Comparison of ENCODE assay signal across 26 mouse cellular contexts in the genomic region with DNA sequence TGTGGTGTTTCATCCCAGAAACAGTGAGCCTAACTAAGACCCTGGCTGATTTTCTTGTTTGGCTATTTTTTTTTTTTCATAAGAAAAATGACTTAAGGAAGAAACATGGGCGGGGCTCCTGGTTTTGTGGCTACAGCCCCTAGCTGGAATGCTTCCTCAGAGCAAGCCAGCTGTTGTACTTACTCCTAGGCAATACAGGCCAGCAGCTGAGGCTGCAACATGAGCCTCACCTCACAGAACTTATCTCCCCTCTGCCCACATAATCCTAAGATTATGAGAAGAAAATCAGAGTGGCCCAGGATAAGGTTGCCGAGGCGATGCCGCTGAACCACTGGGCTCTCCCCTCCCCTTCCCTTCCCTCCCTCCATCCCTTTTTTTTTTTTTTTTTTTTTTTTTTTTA. TPM values are rescaled to one million over a fixed set of nuclear protein-coding genes. Genes with fewer than 3 reads are reported as not detected.
A peak's percentile ranks its signal among the peaks of the same experiment; 100 is the strongest.
DNase-seq lines count a peak whose midpoint lies in the region; ATAC-seq and TF ChIP-seq lines count a peak whose summit lies in the region.
"Had no signal": no experiment of that assay in that cellular context is flagged by ENCODE, and none has a peak within 500 bp of the region (broad histone marks: within the 10 kb centered on the region; RNA-seq: fewer than 3 reads in every experiment).

No protein-coding gene starts in this region.

- no peaks in the 10 kb centered on the region for H3K36me3 ChIP-seq in forebrain, embryonic 14.5 days (ENCODE audit: control insufficient read depth, insufficient read depth, low read length)
- no peaks in the 10 kb centered on the region for H3K36me3 ChIP-seq in forebrain, embryonic 11.5 days (ENCODE audit: control insufficient read depth, insufficient read depth, low read length)
- no peaks in the 10 kb centered on the region for H3K36me3 ChIP-seq in C2C12 (ENCODE audit: control insufficient read depth, insufficient read depth)
- no peaks in the 10 kb centered on the region for H3K36me3 ChIP-seq in midbrain, embryonic 15.5 days (replicated peaks)
- H3K36me3 ChIP-seq in kidney, adult 2 months (ENCODE audit: control insufficient read depth, insufficient read depth, low read length), result no peaks in the 10 kb centered on the region
- H3K36me3 ChIP-seq: embryonic facial prominence, embryonic 13.5 days; kidney, embryonic 15.5 days had no signal

- H3K4me1 ChIP-seq in forebrain, embryonic 14.5 days (ENCODE audit: control insufficient read depth, insufficient read depth, low read length), result peaks cover 19% of the 10 kb centered on the region
- H3K4me1 ChIP-seq in forebrain, embryonic 11.5 days (replicated peaks; ENCODE audit: control insufficient read depth, insufficient read depth, low read length), result peaks cover 12% of the 10 kb centered on the region
- peaks cover 62% of the 10 kb centered on the region for H3K4me1 ChIP-seq in midbrain, embryonic 15.5 days
- no peaks in the 10 kb centered on the region for H3K4me1 ChIP-seq in kidney, adult 2 months (ENCODE audit: control insufficient read depth, insufficient read depth, low read length)

- intact Hi-C loops in left cerebral cortex, adult 2 months (cut with DNase I), result no loop called here
- intact Hi-C loops in left cerebral cortex, postnatal 36 days (cut with DNase I), result no loop called here

- H3K79me2 ChIP-seq in C2C12 (ENCODE audit: control insufficient read depth, insufficient read depth), result no peaks in the 10 kb centered on the region

- H3ac ChIP-seq in C2C12 (ENCODE audit: control insufficient read depth, insufficient read length, low read depth), result no peak overlapping the region

- TF ChIP-seq CTCF in left cerebral cortex, adult 2 months (IDR thresholded peaks at IDR 0.05), result no peak
- TF ChIP-seq CTCF in C2C12 (IDR thresholded peaks at IDR 0.05; ENCODE audit: control insufficient read depth, insufficient read depth, insufficient read length), result no peak
- no peak for TF ChIP-seq CTCF in kidney, adult 2 months (conservative IDR thresholded peaks at IDR 0.05; ENCODE audit: insufficient read depth, insufficient read length, low read depth, low read length)

- H3K4me2 ChIP-seq in forebrain, embryonic 14.5 days (ENCODE audit: low read length), result no peak overlapping the region
- H3K4me2 ChIP-seq in forebrain, embryonic 11.5 days (ENCODE audit: low read depth, low read length, severe bottlenecking), result no peak overlapping the region
- H3K4me2 ChIP-seq in midbrain, embryonic 15.5 days, result no peak overlapping the region
- H3K4me2 ChIP-seq: embryonic facial prominence, embryonic 13.5 days; kidney, embryonic 15.5 days had no signal

- TF ChIP-seq POLR2A in kidney, adult 2 months (IDR thresholded peaks at IDR 0.05; ENCODE audit: low read depth, low read length), result no peak

- H3K9me3 ChIP-seq in forebrain, embryonic 14.5 days (replicated peaks; ENCODE audit: control insufficient read depth, low read length), result no peaks in the 10 kb centered on the region
- no peaks in the 10 kb centered on the region for H3K9me3 ChIP-seq in forebrain, embryonic 11.5 days (ENCODE audit: control insufficient read depth, low read length)
- H3K9me3 ChIP-seq in midbrain, embryonic 15.5 days, result no peaks in the 10 kb centered on the region
- H3K9me3 ChIP-seq: embryonic facial prominence, embryonic 13.5 days; kidney, embryonic 15.5 days had no signal

- no peak overlapping the region for H3K9ac ChIP-seq in forebrain, embryonic 14.5 days (ENCODE audit: low read length)
- no peak overlapping the region for H3K9ac ChIP-seq in forebrain, embryonic 11.5 days (ENCODE audit: low read length)
- no peak overlapping the region for H3K9ac ChIP-seq in midbrain, embryonic 15.5 days
- H3K9ac ChIP-seq: embryonic facial prominence, embryonic 13.5 days; kidney, embryonic 15.5 days had no signal

- DNase-seq in forebrain, embryonic 14.5 days (ENCODE audit: low spot score), result no peak
- DNase-seq in forebrain, embryonic 11.5 days (ENCODE audit: low spot score), result no peak
- no peak for DNase-seq in left cerebral cortex, adult 2 months (ENCODE audit: extremely low spot score in 1 of 2, low spot score in 2 of 2)
- DNase-seq in left cerebral cortex, postnatal 36 days (ENCODE audit: low spot score in 2 of 2), result no peak
- no peak for DNase-seq in kidney, adult 2 months
- no peak for DNase-seq in right cerebral cortex, postnatal 10 days (ENCODE audit: low spot score in 2 of 2)
- DNase-seq: adrenal gland, adult 8-10 months; B cell, adult 2 months; cerebellum, adult 18-20 months; cerebellum, postnatal 25 days; kidney, postnatal 36 days; left cerebral cortex, postnatal 4 days; lung, postnatal 4 days; retina, postnatal 1 day had no signal

- WGBS in forebrain, embryonic 14.5 days, result 96% methylated on average over 4 of the region's 4 CpGs
- WGBS in forebrain, embryonic 11.5 days, result 89% methylated on average over 4 of the region's 4 CpGs
- WGBS in midbrain, embryonic 15.5 days, result 68% methylated on average over 4 of the region's 4 CpGs
- 87% methylated on average over 4 of the region's 4 CpGs for WGBS in kidney, adult 2 months

- H3K79me3 ChIP-seq in C2C12 (ENCODE audit: low read depth), result no peaks in the 10 kb centered on the region

- no peak overlapping the region for H3K4me3 ChIP-seq in forebrain, embryonic 14.5 days (ENCODE audit: low read depth, low read length)
- H3K4me3 ChIP-seq in forebrain, embryonic 11.5 days (ENCODE audit: low read depth, low read length), result no peak overlapping the region
- H3K4me3 ChIP-seq in left cerebral cortex, adult 2 months, result no peak overlapping the region
- H3K4me3 ChIP-seq in C2C12 (ENCODE audit: insufficient read depth, poor library complexity, severe bottlenecking), result no peak overlapping the region
- H3K4me3 ChIP-seq in midbrain, embryonic 15.5 days, result no peak overlapping the region
- H3K4me3 ChIP-seq in kidney, adult 2 months (ENCODE audit: insufficient read depth, low read depth, low read length), result no peak overlapping the region
- H3K4me3 ChIP-seq: embryonic facial prominence, embryonic 13.5 days; kidney, embryonic 15.5 days had no signal

- H3K27ac ChIP-seq in forebrain, embryonic 14.5 days (ENCODE audit: low read depth, low read length), result peak overlapping the region; percentile 88
- no peak overlapping the region for H3K27ac ChIP-seq in forebrain, embryonic 11.5 days (ENCODE audit: low read depth, low read length)
- H3K27ac ChIP-seq in left cerebral cortex, adult 2 months, result 0 out of 2 replicates have a peak overlapping the region, but pooled peaks have one; percentile 15
- peak overlapping the region; percentile 96 for H3K27ac ChIP-seq in midbrain, embryonic 15.5 days
- H3K27ac ChIP-seq in kidney, adult 2 months (ENCODE audit: insufficient read depth, low read depth, low read length), result no peak overlapping the region
- H3K27ac ChIP-seq: embryonic facial prominence, embryonic 13.5 days; kidney, embryonic 15.5 days had no signal

- no peaks in the 10 kb centered on the region for H3K27me3 ChIP-seq in forebrain, embryonic 14.5 days (replicated peaks; ENCODE audit: control insufficient read depth, insufficient read depth, low read length)
- no peaks in the 10 kb centered on the region for H3K27me3 ChIP-seq in forebrain, embryonic 11.5 days (ENCODE audit: control insufficient read depth, insufficient read depth, low read length)
- peaks cover 3% of the 10 kb centered on the region for H3K27me3 ChIP-seq in C2C12 (ENCODE audit: control insufficient read depth, insufficient read depth, insufficient read length)
- no peaks in the 10 kb centered on the region for H3K27me3 ChIP-seq in midbrain, embryonic 15.5 days (replicated peaks)
- H3K27me3 ChIP-seq in kidney, adult 2 months (replicated peaks; ENCODE audit: control insufficient read depth, insufficient read depth, low read length), result no peaks in the 10 kb centered on the region
- H3K27me3 ChIP-seq: kidney, embryonic 15.5 days had no signal

- ATAC-seq in forebrain, embryonic 14.5 days, result no peak
- no peak for ATAC-seq in forebrain, embryonic 11.5 days (replicated peaks; ENCODE audit: low FRiP score)
- ATAC-seq in midbrain, embryonic 15.5 days (replicated peaks), result no peak
- ATAC-seq: activated CD4-positive, CD25-positive, alpha-beta regulatory T cell, adult 4 months; intestine, embryonic 16.5 days had no signal

RNA-seq across cellular contexts. Expression of a gene that starts 3.8 kb away (rescaled TPM):
- 55.5 and 61.9 TPM in 2 replicates for polyA plus RNA-seq in forebrain, embryonic 14.5 days (2014; fragmentation: Nextera tagmentation; extraction: Ambion mirVana)
- polyA plus RNA-seq in forebrain, embryonic 11.5 days (2014; fragmentation: Nextera tagmentation; extraction: Ambion mirVana), result 20.4 and 22.7 TPM in 2 replicates
- 100 to 1,000 TPM; 106 to 118 TPM for total RNA-seq in left cerebral cortex, adult 2 months (2021)
- total RNA-seq in left cerebral cortex, postnatal 36 days (2021), result 100 to 1,000 TPM; 109 to 111 TPM
- polyA plus RNA-seq in C2C12 (2012; fragmentation: generic; extraction: Trizol), result not detected
- polyA plus RNA-seq in midbrain, embryonic 15.5 days (2015; fragmentation: Nextera tagmentation; extraction: Ambion mirVana), result 74.5 and 76.1 TPM in 2 replicates
- 0.01 and 0.06 TPM in 2 replicates for polyA plus RNA-seq in kidney, adult 2 months (2012; rRNA removed)
- total RNA-seq: hematopoietic stem cell, adult 5-6 weeks; liver, adult 2 months had no signal
- polyA plus RNA-seq: activated CD4-positive, CD25-positive, alpha-beta regulatory T cell, adult 4 months; gonadal fat pad, adult 2 months; liver, adult 2 months; spleen, adult 2 months had no signal

RNA-seq across cellular contexts. Expression of a gene that starts 11.2 kb away (rescaled TPM):
- polyA plus RNA-seq in forebrain, embryonic 14.5 days (2014; fragmentation: Nextera tagmentation; extraction: Ambion mirVana), result 48.1 and 63.2 TPM in 2 replicates
- 12.3 and 13.0 TPM in 2 replicates for polyA plus RNA-seq in forebrain, embryonic 11.5 days (2014; fragmentation: Nextera tagmentation; extraction: Ambion mirVana)
- 100 to 1,000 TPM; 304 to 311 TPM for total RNA-seq in left cerebral cortex, adult 2 months (2021)
- total RNA-seq in left cerebral cortex, postnatal 36 days (2021), result 100 to 1,000 TPM; 249 to 288 TPM
- 12.6 TPM for polyA plus RNA-seq in C2C12 (2012; fragmentation: generic; extraction: Trizol)
- polyA plus RNA-seq in midbrain, embryonic 15.5 days (2015; fragmentation: Nextera tagmentation; extraction: Ambion mirVana), result 198 and 205 TPM in 2 replicates
- 3.6 and 4.0 TPM in 2 replicates for polyA plus RNA-seq in kidney, adult 2 months (2012; rRNA removed)
- total RNA-seq: hematopoietic stem cell, adult 5-6 weeks had no signal
- polyA plus RNA-seq: activated CD4-positive, CD25-positive, alpha-beta regulatory T cell, adult 4 months had no signal

RNA-seq across cellular contexts. Expression of a gene that starts 27.2 kb away (rescaled TPM):
- polyA plus RNA-seq in forebrain, embryonic 14.5 days (2014; fragmentation: Nextera tagmentation; extraction: Ambion mirVana), result 3.8 and 3.9 TPM in 2 replicates
- polyA plus RNA-seq in forebrain, embryonic 11.5 days (2014; fragmentation: Nextera tagmentation; extraction: Ambion mirVana), result 1.4 and 1.8 TPM in 2 replicates
- total RNA-seq in left cerebral cortex, adult 2 months (2021), result 10 to 100 TPM; 62.3 to 67.7 TPM
- 10 to 100 TPM; 59.7 to 61.7 TPM for total RNA-seq in left cerebral cortex, postnatal 36 days (2021)
- not detected for polyA plus RNA-seq in C2C12 (2012; fragmentation: generic; extraction: Trizol)
- 6.8 and 7.1 TPM in 2 replicates for polyA plus RNA-seq in midbrain, embryonic 15.5 days (2015; fragmentation: Nextera tagmentation; extraction: Ambion mirVana)
- 0.08 TPM in 1 of 2 replicates, not detected in the other for polyA plus RNA-seq in kidney, adult 2 months (2012; rRNA removed)
- total RNA-seq: gastrocnemius, adult 8-10 months; liver, adult 2 months had no signal
- polyA plus RNA-seq: gonadal fat pad, adult 2 months; liver, adult 2 months; urinary bladder, adult 2 months had no signal

RNA-seq across cellular contexts. Expression of a gene that starts 31.8 kb away (rescaled TPM):
- 473 and 491 TPM in 2 replicates for polyA plus RNA-seq in forebrain, embryonic 14.5 days (2014; fragmentation: Nextera tagmentation; extraction: Ambion mirVana)
- 276 and 285 TPM in 2 replicates for polyA plus RNA-seq in forebrain, embryonic 11.5 days (2014; fragmentation: Nextera tagmentation; extraction: Ambion mirVana)
- 1,000 to 10,000 TPM; 1,732 to 1,834 TPM for total RNA-seq in left cerebral cortex, adult 2 months (2021)
- total RNA-seq in left cerebral cortex, postnatal 36 days (2021), result 1,000 to 10,000 TPM; 1,705 to 2,029 TPM
- 365 TPM for polyA plus RNA-seq in C2C12 (2012; fragmentation: generic; extraction: Trizol)
- 351 and 370 TPM in 2 replicates for polyA plus RNA-seq in midbrain, embryonic 15.5 days (2015; fragmentation: Nextera tagmentation; extraction: Ambion mirVana)
- 305 and 325 TPM in 2 replicates for polyA plus RNA-seq in kidney, adult 2 months (2012; rRNA removed)

RNA-seq across cellular contexts. Expression of a gene that starts 36.8 kb away (rescaled TPM):
- 3.4 and 3.7 TPM in 2 replicates for polyA plus RNA-seq in forebrain, embryonic 14.5 days (2014; fragmentation: Nextera tagmentation; extraction: Ambion mirVana)
- 19.0 and 19.5 TPM in 2 replicates for polyA plus RNA-seq in forebrain, embryonic 11.5 days (2014; fragmentation: Nextera tagmentation; extraction: Ambion mirVana)
- total RNA-seq in left cerebral cortex, adult 2 months (2021), result 1 to 10 TPM; 2.2 to 2.4 TPM
- 1 to 10 TPM; 2.1 to 2.3 TPM for total RNA-seq in left cerebral cortex, postnatal 36 days (2021)
- polyA plus RNA-seq in C2C12 (2012; fragmentation: generic; extraction: Trizol), result 9.7 TPM
- polyA plus RNA-seq in midbrain, embryonic 15.5 days (2015; fragmentation: Nextera tagmentation; extraction: Ambion mirVana), result 6.4 and 6.8 TPM in 2 replicates
- polyA plus RNA-seq in kidney, adult 2 months (2012; rRNA removed), result 0.81 and 1.0 TPM in 2 replicates

Comparison
In these comparisons a context has a peak if more than half of its experiments do, and no peak if none do; other contexts are left out.
1. H3K27ac ChIP-seq: peak in forebrain, embryonic 14.5 days (single experiment), left cerebral cortex, adult 2 months (single experiment) and midbrain, embryonic 15.5 days (single experiment); none in forebrain, embryonic 11.5 days (single experiment) and kidney, adult 2 months (single experiment).
2. RNA of a gene that starts 3.8 kb away (polyA plus RNA-seq): 74.5 to 76.1 TPM in midbrain, embryonic 15.5 days, 55.5 to 61.9 TPM in forebrain, embryonic 14.5 days and 20.4 to 22.7 TPM in forebrain, embryonic 11.5 days; 0.01 to 0.06 TPM in kidney, adult 2 months and not detected in C2C12 (single experiment); every median in the first group is over 10 times any median in the second.